Mouse (Mus musculus) stomach, embryonic 15.5 days (tissue): ENCODE results near the gene Hs3st4. TPM values are rescaled to one million over a fixed set of nuclear protein-coding genes. Genes with fewer than 3 reads are reported as not detected.

Experiments used
- ATAC-seq: fragments of 200-750 bp; cut with Nextera tagmentation; 2 replicates; pipeline ENCODE4 v1.8.0; 2017; ENCODE audit warnings: low read depth, moderate number of reproducible peaks, moderate TSS enrichment; ENCODE audit not compliant: insufficient read depth, low FRiP score
- H3K27ac ChIP-seq: fragments of 300-500 bp; sonication (generic); 2 replicates; pipeline ENCODE4 v1.5.1; 2015; ENCODE audit warnings: mild to moderate bottlenecking, inconsistent platforms
- H3K27me3 ChIP-seq: fragments of 300-500 bp; sonication (generic); replicated peaks from 2 replicates; pipeline ENCODE4 v1.6.1; 2015; ENCODE audit warnings: inconsistent platforms
- H3K36me3 ChIP-seq: fragments of 300-500 bp; sonication (generic); 2 replicates; pipeline ENCODE4 v1.6.1; 2015; ENCODE audit warnings: inconsistent platforms
- H3K4me1 ChIP-seq: fragments of 300-500 bp; sonication (generic); 2 replicates; pipeline ENCODE4 v1.6.1; 2015; ENCODE audit warnings: inconsistent platforms
- H3K4me2 ChIP-seq: fragments of 300-500 bp; sonication (generic); 2 replicates; pipeline ENCODE4 v1.6.1; 2015; ENCODE audit warnings: mild to moderate bottlenecking, inconsistent platforms
- H3K4me3 ChIP-seq: fragments of 300-500 bp; sonication (generic); replicated peaks from 2 replicates; pipeline ENCODE4 v1.5.1; 2015; ENCODE audit warnings: inconsistent platforms
- H3K9ac ChIP-seq: fragments of 300-500 bp; sonication (generic); 2 replicates; pipeline ENCODE4 v1.6.1; 2015; ENCODE audit warnings: inconsistent platforms
- H3K9me3 ChIP-seq: fragments of 300-500 bp; sonication (generic); 2 replicates; pipeline ENCODE4 v1.6.1; 2016; ENCODE audit warnings: inconsistent platforms
- WGBS: fragments of 180-500 bp; shearing (Covaris S2); methylation state at CpG from one replicate; pipeline ENCODE4 v1.1.7; 2015; 5-methylcytosine and 5-hydroxymethylcytosine counted together
- polyA plus RNA-seq: library from polyadenylated mRNA; unstranded; fragments of >200 nt; fragmentation: Nextera tagmentation; extraction: Ambion mirVana; gene quantifications from 2 replicates; pipeline ENCODE4 v1.2.1, GENCODE M21; 2015

The Hs3st4 gene
- 0.37 and 0.39 TPM in 2 replicates for polyA plus RNA-seq

DNA sequence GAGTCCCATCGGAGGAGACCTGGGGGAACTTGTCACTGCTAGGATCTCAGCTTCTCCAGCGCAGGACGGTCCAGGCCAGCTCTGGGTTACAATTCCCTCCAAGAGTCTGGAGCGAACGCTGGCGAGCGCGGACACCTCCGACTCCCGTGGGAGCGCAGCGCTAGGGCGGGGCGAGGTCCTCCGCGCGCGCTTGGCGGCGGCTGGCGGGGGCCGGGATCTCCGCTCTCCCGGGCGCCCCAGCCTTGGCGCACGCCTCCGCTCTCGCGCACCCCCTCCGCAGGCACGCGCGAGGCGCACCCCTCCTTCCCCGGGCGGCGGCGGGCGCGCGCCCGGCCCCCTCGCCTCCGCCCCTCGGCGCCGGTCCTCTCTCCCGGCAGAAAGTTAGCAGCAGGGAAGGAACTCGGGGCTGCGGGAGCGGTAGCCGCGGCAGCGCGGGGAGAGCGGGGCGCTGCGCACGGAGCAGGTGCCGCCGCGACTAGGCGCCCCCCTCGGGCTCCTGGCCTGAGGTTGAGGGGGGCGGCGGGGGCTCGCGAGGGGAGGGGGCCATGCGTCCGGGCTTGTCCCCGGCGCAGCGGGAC, at the start of gene Hs3st4:
Gene Hs3st4 (plus strand): TSS at position 409 of the 578 bp plus-strand sequence.
- Histone ChIP-seq H3K4me2 (peak within 1 kb of the TSS; percentile 94), H3K9ac (no peak within 1 kb of the TSS), H3K9me3 (no peaks in the 10 kb centered on the region), H3K4me1 (peaks cover 4% of the 10 kb centered on the region; the same call in 1 of the 2 replicates), H3K27ac (no peak within 1 kb of the TSS), H3K27me3 (peaks cover 67% of the 10 kb centered on the region), H3K36me3 (no peaks in the 10 kb centered on the region), H3K4me3 (peak within 1 kb of the TSS; percentile 50)
- ATAC-seq, result no peak
- WGBS, result under 1% methylated on average over 43 of the region's 74 CpGs

DNA sequence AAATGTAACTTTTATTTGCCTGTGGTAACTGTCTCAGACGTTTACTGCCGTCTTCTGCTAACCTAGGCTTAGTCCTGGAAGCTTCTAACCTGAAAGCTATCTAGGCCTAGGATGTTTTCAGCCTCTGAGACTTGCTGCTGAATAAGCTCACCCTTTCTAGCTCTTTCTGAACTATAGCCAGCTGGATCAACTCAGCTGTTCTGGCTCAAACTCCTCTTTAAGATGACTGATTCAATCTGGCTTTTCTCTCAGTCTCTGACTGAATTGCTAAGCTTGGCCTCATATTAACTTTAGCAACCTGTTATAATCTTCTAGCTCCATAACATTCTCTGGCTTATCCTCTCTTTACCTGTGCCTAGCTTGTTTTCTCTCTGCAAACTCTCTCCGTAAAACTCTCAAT, 35.8 kb upstream of the Hs3st4 start:
- no peaks in the 10 kb centered on the region for H3K4me1 ChIP-seq
- H3K4me2 ChIP-seq, result no peak overlapping the region
- no peak overlapping the region for H3K4me3 ChIP-seq
- no peak overlapping the region for H3K9ac ChIP-seq
- WGBS, result 28% methylated on average over 3 of the region's 3 CpGs
- H3K36me3 ChIP-seq, result no peaks in the 10 kb centered on the region
- H3K9me3 ChIP-seq, result no peaks in the 10 kb centered on the region
- H3K27ac ChIP-seq, result no peak overlapping the region
- no peak for ATAC-seq
- H3K27me3 ChIP-seq, result no peaks in the 10 kb centered on the region

DNA sequence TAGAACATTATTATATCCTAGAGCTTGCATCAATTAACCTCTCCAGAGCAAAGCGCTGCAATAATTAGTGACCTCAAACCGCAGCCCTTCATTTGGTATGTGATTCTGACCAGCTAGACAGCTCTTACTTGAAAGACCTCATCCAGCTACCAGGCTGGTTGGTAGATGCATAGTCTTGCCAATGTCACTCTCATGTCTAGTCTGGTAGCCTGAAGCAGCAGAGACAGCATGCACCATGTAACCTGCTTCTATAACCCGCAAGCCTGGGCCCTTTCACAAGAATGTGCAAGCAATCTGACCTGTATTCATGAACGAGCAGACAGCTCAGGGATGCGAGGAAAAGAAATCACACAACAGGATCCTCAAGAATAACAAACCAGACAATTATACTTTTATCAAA, 19.6 kb upstream of the Hs3st4 start:
- Histone ChIP-seq H3K27ac (no peak overlapping the region), H3K4me1 (no peaks in the 10 kb centered on the region), H3K4me3 (no peak overlapping the region), H3K4me2 (no peak overlapping the region), H3K36me3 (no peaks in the 10 kb centered on the region), H3K9ac (no peak overlapping the region), H3K9me3 (no peaks in the 10 kb centered on the region), H3K27me3 (no peaks in the 10 kb centered on the region)
- WGBS, result 78% methylated on average over 5 of the region's 5 CpGs
- no peak for ATAC-seq

DNA sequence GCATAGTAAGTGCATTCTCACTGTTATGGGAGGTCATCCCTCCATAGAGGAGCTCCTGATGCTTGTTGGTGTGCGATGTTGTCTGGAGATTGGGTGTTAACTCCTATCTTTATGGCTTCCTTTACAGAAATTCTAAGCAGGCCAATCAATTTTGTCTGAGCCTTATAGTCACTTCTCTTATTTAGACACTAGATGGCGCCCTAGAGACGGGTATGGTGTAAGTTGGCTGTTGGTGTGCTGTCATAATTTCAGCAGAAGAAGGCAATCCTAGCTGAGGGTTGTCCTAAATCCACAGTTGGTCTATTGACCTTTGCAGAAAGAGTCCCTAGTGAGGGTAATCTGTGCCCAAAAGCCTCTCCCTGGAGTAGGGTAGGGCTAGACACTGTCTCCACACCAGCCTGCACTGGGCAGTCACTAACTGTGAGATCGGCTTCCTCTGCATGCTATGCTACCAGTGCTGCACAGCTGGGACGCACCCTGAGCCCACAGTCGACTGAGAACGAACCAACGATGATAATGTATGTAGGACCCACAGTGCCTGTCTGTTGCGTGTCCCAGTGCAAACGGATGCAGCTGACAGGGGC, 18.0 kb upstream of the Hs3st4 start:
- H3K4me1 ChIP-seq, result no peaks in the 10 kb centered on the region
- no peak overlapping the region for H3K9ac ChIP-seq
- no peaks in the 10 kb centered on the region for H3K9me3 ChIP-seq
- no peaks in the 10 kb centered on the region for H3K27me3 ChIP-seq
- H3K4me2 ChIP-seq, result no peak overlapping the region
- no peaks in the 10 kb centered on the region for H3K36me3 ChIP-seq
- no peak overlapping the region for H3K27ac ChIP-seq
- WGBS, result 56% methylated on average over 10 of the region's 10 CpGs
- no peak overlapping the region for H3K4me3 ChIP-seq
- ATAC-seq, result no peak

DNA sequence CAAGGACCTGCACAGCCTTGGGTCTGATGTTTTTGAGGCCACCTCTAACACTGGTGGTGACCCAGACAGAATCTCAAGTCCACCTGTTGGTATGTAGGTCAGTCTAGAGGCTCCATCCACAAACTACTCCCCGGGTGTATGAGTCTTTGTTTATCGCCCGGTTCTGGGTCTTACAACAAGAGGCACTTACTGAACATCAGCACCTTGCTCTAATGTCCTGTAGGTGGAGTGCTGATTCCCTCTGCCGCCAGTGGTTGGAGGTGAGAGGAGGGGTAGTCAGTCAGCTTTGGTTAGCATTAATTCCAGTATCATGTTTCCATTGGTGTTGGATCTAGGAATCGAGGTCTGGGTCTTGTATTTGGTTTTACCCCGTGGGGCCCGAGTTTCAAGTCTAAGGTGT, 17.2 kb upstream of the Hs3st4 start:
- 68% methylated on average over 7 of the region's 7 CpGs for WGBS
- Histone ChIP-seq H3K4me1 (no peaks in the 10 kb centered on the region), H3K9ac (no peak overlapping the region)

DNA sequence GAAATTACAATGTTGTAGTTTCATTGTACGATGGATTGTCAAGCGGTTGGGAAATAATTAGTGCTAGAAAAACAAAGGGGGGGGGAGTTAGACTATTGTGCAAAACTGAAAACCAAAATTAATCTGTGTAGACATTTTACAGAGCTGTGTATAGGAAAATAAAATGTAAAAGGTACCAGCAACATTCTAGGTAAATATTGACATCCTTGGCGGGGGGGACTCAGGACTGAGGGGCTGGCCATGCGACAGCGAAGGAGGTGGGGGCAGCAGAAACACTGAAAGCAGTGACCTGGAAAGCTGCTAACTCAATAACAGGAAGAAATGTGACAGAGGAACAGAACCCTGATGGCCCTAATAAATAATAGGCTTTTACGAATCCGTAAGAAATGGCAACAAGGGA, 7.2 kb upstream of the Hs3st4 start:
- 58% methylated on average over 7 of the region's 7 CpGs for WGBS
- no peaks in the 10 kb centered on the region for H3K4me1 ChIP-seq
- H3K9ac ChIP-seq, result no peak overlapping the region
- no peaks in the 10 kb centered on the region for H3K36me3 ChIP-seq
- H3K27me3 ChIP-seq, result peaks cover 1% of the 10 kb centered on the region
- H3K4me2 ChIP-seq, result no peak overlapping the region
- no peak overlapping the region for H3K27ac ChIP-seq
- no peak for ATAC-seq
- H3K4me3 ChIP-seq, result no peak overlapping the region
- H3K9me3 ChIP-seq, result no peaks in the 10 kb centered on the region

More for the DNA sequence above, 17.2 kb upstream of the Hs3st4 start:
- no peaks in the 10 kb centered on the region for H3K36me3 ChIP-seq
- no peaks in the 10 kb centered on the region for H3K27me3 ChIP-seq
- H3K9me3 ChIP-seq, result no peaks in the 10 kb centered on the region
- ATAC-seq, result no peak
- H3K27ac ChIP-seq, result no peak overlapping the region
- H3K4me3 ChIP-seq, result no peak overlapping the region
- H3K4me2 ChIP-seq, result no peak overlapping the region

DNA sequence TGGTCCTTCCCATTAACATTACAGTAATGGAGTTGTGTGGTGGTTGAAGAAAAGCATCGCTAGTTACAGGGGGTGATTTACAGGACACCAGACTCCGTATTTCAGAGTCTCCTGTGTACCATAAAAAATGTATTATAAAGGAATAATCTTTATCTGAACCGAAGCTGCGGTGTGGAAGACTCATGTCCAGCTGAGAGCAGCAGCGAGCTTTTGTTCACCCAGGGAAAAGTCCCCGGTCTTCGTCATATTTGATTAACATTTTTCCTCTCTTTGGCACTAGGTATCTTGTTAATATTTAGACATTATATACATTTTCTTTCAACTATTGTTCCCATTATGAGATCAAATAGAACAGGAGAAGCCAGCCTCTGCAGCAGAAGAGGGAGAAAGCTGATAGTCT, 1.2 kb upstream of the Hs3st4 start:
- no peaks in the 10 kb centered on the region for H3K36me3 ChIP-seq
- no peak overlapping the region for H3K27ac ChIP-seq
- H3K9me3 ChIP-seq, result no peaks in the 10 kb centered on the region
- peaks cover 59% of the 10 kb centered on the region for H3K27me3 ChIP-seq
- H3K4me1 ChIP-seq, result peaks cover 4% of the 10 kb centered on the region; the same call in 1 of the 2 replicates
- H3K4me2 ChIP-seq, result no peak overlapping the region
- H3K4me3 ChIP-seq, result no peak overlapping the region
- H3K9ac ChIP-seq, result no peak overlapping the region
- 38% methylated on average over 7 of the region's 7 CpGs for WGBS
- ATAC-seq, result no peak

DNA sequence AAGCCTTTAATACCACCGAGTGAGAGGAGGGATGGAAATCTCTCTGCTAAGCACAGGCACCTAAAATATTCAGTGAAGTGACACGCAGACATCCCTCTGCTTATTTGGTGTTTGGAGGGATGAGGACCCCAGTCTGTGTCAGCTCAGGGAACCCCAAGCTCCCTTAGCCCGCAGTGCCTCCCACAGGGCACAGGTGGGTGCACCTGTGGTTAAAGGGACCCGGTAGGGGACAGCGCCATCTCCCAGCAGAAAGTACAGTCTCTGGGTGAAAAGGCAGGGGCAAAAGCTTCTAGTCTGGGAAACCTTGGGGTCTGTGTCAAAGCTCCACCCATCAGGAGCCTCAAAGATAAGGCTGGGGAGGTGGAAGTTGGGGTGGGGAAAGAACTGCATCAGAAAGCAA, 659 bp upstream of the Hs3st4 start:
- H3K9me3 ChIP-seq, result no peaks in the 10 kb centered on the region
- peak overlapping the region; percentile 94 for H3K4me2 ChIP-seq
- H3K27me3 ChIP-seq, result peaks cover 65% of the 10 kb centered on the region
- H3K36me3 ChIP-seq, result no peaks in the 10 kb centered on the region
- H3K27ac ChIP-seq, result no peak overlapping the region
- H3K4me1 ChIP-seq, result peaks cover 4% of the 10 kb centered on the region; the same call in 1 of the 2 replicates
- 4% methylated on average over 5 of the region's 5 CpGs for WGBS
- H3K9ac ChIP-seq, result no peak overlapping the region
- ATAC-seq, result no peak
- H3K4me3 ChIP-seq, result peak overlapping the region; percentile 50

DNA sequence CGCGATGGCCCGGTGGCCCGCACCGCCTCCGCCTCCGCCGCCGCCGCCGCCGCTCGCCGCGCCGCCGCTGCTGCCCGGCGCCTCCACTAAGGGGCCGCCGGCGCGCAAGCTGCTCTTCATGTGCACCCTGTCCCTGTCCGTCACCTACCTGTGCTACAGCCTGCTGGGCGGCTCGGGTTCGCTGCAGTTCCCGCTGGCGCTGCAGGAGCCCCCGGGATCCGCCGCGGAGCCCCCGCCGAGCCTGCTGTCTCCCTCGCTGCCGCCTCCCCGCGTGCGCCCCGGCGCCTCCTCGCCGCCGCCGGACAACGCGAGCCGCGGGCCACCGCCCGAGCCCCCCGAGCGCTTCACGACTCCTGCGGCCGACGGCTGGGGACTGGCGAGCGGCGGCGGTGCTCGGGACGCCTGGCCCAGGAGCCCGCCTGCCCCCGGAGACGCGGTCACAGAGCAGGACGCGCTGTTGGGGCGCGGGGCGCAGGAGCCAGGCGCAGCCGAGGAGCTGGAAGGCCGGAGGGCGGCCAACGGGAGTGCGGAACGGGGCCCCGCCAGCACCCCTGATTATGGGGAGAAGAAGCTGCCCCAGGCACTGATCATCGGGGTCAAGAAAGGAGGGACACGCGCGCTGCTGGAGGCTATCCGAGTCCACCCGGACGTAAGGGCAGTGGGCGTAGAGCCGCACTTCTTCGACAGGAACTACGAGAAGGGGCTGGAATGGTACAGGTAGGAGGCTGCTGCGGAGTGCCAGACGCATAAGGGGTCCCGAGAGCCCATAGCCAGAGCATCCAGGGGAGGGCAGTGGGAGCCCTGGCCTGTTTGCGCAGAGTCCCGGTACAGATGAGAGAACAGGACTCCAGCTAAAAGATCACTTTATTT, 743 bp downstream of the Hs3st4 start:
- ATAC-seq, result no peak

DNA sequence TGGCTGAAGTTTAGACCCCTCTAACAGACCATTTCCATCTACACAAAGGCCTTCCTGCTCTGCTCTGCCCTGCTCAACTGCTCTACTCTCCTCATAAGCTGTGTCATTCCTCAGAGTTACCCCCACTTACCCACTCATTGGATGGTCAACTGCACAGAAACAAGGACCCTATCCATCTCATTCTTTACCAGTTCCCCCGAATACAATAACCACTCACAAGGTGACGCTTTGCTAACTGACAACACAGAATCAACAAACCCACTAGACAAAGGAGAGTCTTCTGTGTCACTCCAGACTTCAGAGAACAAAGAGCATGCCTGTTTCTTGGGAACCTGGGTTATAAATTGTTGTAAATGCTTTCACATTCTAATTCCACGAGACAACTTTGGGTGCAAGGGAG, 9.5 kb downstream of the Hs3st4 start:
- H3K4me3 ChIP-seq, result no peak overlapping the region
- no peaks in the 10 kb centered on the region for H3K9me3 ChIP-seq
- 66% methylated on average over 3 of the region's 3 CpGs for WGBS
- no peak overlapping the region for H3K27ac ChIP-seq
- H3K9ac ChIP-seq, result no peak overlapping the region
- peaks cover 6% of the 10 kb centered on the region; the same call in 1 of the 2 replicates for H3K27me3 ChIP-seq
- H3K4me2 ChIP-seq, result no peak overlapping the region
- ATAC-seq, result no peak
- H3K4me1 ChIP-seq, result no peaks in the 10 kb centered on the region
- H3K36me3 ChIP-seq, result no peaks in the 10 kb centered on the region

More for the DNA sequence above, 743 bp downstream of the Hs3st4 start:
- H3K4me3 ChIP-seq, result peak overlapping the region; percentile 50
- no peaks in the 10 kb centered on the region for H3K9me3 ChIP-seq
- H3K27me3 ChIP-seq, result peaks cover 67% of the 10 kb centered on the region
- no peak overlapping the region for H3K9ac ChIP-seq
- under 1% methylated on average over 78 of the region's 97 CpGs for WGBS
- peak overlapping the region; percentile 94 for H3K4me2 ChIP-seq
- no peaks in the 10 kb centered on the region for H3K36me3 ChIP-seq
- peaks cover 4% of the 10 kb centered on the region; the same call in 1 of the 2 replicates for H3K4me1 ChIP-seq
- H3K27ac ChIP-seq, result no peak overlapping the region

DNA sequence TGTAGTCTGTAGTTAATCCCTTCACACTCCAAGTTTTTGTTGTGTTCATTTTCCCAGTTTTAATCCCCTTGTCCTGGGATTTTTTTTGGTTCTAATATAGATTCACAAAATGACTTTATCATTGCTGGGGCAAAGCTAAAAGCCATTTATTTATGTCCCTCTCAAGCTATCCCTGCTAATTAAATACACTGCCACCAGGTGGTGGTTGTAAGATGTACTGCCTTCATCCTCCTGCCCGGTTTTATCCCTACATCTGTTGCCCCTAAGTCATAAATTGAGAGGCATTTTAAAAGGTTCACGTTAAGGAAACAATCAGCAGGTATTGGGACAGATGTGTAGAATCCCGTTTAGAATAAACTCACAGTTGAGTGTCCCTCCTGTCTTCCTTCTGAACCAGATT, 14.6 kb downstream of the Hs3st4 start:
- ATAC-seq, result no peak

DNA sequence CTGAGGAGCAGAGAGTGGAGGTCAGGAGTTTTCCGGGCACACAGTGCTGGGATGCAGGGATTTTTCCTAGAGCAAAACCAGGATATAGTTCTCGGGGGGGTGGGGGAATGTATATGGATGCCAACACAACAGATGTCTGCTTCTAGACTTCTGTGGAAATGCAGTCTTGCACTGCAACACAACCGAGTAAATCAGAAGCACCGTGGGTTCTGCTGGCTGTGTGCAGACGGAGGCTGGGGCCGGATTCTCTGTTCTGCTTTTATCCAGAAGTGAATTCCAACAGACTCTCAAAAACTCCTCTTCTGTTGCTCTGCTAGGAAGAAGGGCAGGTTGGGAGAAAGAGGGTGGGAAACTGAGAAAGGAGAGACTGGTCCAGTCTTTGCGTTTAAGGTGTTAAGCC, 15.9 kb downstream of the Hs3st4 start:
- no peak for ATAC-seq
- WGBS, result 58% methylated on average over 7 of the region's 7 CpGs
- Histone ChIP-seq H3K9me3 (no peaks in the 10 kb centered on the region), H3K4me1 (no peaks in the 10 kb centered on the region), H3K36me3 (no peaks in the 10 kb centered on the region), H3K4me2 (no peak overlapping the region), H3K9ac (no peak overlapping the region), H3K4me3 (no peak overlapping the region), H3K27me3 (no peaks in the 10 kb centered on the region), H3K27ac (no peak overlapping the region)

More for the DNA sequence above, 14.6 kb downstream of the Hs3st4 start:
- H3K4me2 ChIP-seq, result no peak overlapping the region
- no peaks in the 10 kb centered on the region for H3K27me3 ChIP-seq
- no peaks in the 10 kb centered on the region for H3K9me3 ChIP-seq
- 37% methylated on average over 3 of the region's 3 CpGs for WGBS
- no peak overlapping the region for H3K9ac ChIP-seq
- H3K4me3 ChIP-seq, result no peak overlapping the region
- H3K27ac ChIP-seq, result no peak overlapping the region
- H3K36me3 ChIP-seq, result no peaks in the 10 kb centered on the region
- no peaks in the 10 kb centered on the region for H3K4me1 ChIP-seq
